Mouse (Mus musculus) A20 (cell line): ENCODE measurements around the gene B3gat3.
"Not testable (repeated sequence)": the region's sequence is repeated elsewhere in the genome, so short reads cannot be mapped to it uniquely, and the experiment has no call there.

ENCODE experiments used
- DNase-seq: peaks from one replicate; pipeline ENCODE4 v3.0.0-alpha.2; 2011; ENCODE audit warnings: low read depth, low spot score

The B3gat3 gene

DNA sequence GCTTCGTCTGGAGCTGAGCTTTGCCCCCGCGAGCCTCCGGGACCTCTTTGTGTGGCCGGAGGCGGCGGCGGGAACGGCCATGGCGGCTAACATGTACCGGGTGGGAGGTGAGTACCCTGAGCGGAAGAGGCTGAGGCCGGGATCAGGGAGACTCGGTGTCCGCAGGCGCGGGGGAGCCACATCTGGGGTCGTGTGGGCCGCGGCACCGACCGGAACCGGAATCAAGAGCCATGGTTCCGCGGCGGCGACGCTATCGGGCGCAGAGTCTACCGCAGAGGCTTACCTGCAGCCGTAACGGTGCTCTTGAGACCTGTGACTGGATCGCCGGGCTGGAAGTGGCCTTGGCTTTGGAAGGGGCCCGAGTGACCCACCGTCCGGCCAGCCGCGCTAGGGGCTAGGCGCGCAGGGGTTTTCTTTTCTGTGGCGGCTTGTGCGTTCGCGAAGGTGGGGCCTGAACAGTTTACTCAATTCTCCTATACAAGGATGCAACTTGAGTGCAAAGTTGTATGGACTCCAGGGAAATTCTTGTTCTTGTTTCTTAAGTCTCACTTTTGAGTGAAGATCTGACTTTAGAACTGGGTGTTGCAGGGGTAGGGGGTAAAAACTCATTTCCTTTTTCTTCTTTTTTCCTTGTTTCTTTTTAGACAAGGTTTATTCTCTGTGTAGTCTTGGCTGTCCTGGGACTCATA is 22.2 kb downstream of the B3gat3 start:
- peak; percentile 80 for DNase-seq

DNA sequence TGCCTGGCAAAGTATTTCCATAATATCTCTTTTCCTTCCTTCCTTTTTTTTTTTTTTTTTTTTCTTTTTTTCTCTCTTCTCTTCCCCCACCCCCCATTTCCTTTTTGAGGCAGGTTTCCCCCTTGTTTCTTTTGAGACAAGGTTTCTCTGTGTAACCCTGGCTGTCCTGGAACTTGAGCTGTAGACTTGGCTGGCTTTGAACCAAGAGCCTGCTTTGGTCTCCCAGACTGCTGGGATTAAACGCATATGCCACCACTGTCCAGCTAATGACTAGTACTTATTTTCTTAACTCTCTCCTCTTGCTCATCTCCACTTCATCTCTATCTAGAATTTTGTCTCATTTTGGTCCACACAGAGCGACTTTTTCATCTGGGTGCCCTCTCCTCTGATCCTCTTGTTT is 22.9 kb downstream of the B3gat3 start:
- no peak for DNase-seq

DNA sequence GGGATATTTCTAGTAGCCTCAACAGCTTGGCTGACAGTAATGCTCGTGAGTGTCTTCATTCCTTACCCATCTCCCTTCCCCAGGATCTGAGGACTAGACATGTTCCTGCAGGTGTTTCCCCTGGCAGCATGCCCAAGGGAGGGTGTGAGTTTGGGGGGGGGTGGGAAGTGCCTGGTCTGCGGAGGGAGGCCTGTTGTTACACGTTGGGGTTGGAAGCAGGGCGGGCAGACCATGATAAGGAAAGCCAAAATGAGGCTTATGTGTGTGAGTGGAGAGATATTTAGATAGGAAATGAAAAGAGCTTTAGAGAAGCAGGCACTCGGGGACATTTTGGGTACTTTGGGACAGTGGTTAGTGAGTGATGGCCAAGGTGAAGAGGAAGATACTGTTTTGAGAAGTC is 23.9 kb downstream of the B3gat3 start:
- no peak for DNase-seq

DNA sequence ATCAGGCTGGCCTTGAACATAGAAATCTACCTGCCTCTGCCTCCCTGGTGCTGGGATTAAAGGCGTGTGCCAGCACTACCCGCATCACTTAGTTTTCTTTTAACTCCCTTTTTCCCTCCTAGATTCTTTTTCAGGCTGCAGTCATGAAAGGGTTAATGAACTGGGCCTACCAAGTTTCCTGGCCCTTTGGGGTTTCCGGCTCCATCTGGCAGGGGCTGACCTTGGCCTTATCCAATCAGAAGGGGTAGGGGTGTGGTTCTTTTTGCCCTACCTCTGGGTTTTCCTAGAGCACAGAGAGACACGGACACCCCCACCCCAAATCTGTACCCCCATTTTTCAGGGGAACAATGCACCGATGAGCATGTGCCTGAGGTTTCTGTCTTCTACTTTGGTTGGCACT is 24.6 kb downstream of the B3gat3 start:
- DNase-seq = no peak

DNA sequence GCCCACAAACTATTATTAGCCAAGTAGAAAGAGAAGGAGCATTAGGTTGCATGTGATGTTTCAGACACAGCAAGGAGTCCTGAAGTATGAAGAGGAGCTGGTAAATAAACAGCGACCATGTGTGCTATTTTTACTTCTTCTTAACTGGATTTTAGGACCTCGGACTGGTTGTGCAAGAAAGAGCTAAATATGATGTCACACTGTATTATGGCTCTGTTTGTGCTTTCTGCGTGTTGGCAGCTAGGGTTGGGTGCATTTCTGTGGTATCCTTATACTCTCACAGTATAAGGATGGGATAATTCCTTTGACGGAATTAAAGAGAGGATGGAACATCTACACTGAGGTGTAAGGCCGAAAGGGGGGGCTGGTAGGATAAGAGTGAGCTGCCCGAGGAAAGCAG is 25.1 kb downstream of the B3gat3 start:
- no peak for DNase-seq

DNA sequence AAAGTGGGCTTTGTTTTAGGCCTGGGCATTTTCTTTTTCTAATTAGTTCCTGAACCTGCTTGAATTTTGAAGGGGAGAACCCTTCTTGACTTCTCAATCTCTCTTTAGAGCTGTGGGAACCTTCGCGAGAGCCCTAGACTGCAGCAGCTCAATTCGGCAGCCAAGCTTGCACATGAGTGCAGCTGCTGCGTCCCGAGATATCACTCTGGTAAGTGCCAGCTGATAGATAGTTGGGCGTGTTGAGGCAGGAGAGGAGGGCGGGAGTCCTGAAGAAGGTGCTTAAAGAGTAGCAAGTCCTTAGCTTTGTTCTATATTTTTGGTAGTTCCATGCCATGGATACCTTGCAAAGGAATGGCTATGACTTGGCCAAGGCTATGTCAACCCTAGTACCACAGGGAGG is 26.8 kb downstream of the B3gat3 start:
- no peak for DNase-seq

DNA sequence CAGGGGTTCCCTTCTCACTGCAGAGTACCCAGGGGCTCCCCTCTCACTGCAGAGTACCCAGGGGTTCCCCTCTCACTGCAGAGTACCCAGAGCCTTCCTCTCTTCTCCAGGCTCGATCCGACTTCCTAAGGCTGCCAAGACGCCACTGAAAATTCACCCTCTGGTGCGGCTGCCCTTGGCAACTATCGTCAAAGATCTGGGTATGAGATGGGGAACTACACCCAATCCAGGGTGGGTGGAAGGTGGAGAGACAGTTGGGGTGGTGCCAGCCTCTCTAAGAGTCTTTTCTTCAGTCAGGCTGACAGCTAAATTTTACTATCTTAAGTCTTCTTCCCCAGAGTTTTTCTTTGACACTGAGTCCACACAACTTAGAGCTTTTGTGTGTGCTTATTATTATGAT is 30.0 kb downstream of the B3gat3 start:
- DNase-seq = no peak

DNA sequence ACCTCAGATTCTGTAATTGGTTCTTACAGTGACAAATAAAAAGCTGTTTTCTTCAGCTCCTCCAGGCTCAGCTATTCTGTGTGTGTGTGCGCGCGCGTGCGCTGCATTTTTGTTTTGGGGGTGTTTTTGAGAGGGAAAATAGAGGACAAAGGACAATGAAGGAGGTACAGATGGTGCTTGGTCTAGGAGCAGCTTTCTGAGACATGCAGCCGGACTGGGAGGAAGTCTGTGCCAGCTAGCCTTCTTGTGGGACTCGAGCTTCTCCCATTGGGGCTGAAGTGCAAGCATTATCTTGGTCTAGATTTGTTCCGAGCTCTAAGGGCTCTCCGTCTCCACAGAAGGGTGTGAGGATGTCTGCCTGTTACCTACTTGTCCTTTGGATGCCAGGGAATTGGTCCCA is 32.1 kb downstream of the B3gat3 start:
- no peak for DNase-seq

DNA sequence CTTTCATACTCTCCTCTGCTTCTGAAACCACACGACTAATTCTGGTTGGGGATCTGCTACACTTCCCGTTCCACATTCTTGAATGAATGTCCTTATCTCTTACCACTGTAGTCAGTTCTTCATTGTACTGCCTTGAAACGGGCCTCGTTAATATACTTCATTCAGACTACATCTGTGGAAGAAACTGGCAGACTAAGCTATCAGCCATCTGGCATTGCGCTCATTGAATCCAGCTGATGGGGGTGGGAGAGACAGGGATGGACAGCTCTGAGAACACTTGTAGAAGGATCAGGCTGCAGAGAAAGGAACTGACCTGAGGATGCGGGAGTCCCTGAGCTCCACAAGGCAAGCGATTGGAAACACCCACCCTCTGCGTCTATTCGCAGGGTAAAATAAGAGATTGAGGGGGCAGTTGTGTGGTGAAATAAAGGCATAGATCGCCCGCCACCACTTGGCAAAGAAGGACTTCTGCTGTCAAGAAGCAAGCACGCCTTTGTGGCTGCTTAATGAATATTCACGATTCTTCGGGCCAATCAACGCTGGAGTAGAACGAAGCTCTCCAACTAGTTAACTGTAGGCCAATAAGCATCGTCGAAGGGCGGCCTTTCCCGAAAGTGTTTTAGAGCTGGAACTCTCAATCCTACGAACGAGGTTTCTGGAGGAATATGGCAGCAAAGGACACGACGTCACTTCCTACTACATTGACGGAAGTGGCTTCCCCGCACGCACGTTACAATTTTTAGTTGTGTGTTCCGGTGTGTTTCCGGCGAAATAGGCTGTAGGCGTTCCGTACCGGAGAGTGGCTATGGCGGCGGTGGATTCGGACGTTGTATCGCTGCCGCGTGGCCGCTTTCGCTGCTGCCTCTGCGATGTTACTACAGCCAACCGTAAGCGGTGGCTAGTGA is 33.2 kb downstream of the B3gat3 start, which contains the start of gene Tut1:
Gene Tut1 (plus strand): TSS at position 713 of the 905 bp plus-strand sequence.
- DNase-seq = peak; percentile 97

DNA sequence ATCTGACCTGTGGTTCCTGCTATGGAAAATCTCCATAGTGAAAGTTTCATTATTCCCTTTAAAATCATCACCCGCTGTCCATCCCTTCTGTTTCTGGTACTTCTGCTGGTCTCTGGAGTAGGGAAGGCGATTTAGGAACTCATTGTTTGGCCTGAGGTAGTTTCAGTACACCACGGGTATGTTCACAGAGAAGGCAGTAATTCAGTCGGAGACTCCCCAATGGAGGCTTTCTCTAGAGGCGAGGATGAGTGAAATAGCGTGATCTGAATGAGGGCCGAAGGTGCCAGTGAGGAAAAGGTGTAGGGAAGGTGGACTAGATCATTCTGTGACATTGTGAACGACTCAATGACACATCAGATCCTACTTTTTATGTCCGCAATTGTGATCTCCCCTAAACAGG is 34.0 kb downstream of the B3gat3 start:
- DNase-seq = peak; percentile 44

DNA sequence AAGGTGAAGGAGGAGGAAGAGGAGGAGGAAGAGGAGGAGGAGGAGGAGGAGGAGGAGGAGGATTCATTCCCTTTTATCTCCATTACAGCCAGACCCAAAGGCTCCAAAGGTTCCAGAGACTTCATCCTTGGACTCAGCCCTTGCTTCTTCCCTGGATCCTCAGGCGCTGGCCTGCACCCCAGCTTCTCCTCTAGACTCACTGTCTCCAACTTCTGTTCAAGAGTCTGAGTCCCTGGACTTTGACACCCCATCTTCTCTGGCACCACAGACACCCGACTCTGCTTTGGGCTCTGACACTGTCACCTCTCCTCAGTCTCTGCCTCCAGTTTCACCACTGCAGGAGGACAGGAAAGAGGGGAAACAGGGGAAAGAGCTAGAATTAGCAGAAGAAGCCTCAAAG is 42.1 kb downstream of the B3gat3 start:
- DNase-seq = no peak

DNA sequence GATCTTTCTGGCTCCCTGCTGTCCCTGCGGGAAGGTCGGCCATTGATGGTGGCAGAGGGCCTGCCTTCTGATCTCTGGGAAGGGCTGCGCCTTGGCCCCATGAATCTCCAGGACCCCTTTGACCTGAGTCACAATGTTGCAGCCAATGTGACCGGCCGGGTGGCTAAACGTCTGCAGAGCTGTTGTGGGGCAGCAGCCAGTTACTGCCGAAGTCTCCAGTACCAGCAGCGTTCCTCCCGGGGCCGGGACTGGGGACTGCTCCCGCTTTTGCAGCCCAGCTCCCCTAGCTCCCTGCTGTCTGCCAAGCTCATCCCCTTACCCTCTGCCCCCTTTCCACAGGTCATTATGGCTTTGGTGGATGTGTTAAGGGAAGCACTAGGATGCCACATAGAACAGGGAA is 44.9 kb downstream of the B3gat3 start:
- no peak for DNase-seq

DNA sequence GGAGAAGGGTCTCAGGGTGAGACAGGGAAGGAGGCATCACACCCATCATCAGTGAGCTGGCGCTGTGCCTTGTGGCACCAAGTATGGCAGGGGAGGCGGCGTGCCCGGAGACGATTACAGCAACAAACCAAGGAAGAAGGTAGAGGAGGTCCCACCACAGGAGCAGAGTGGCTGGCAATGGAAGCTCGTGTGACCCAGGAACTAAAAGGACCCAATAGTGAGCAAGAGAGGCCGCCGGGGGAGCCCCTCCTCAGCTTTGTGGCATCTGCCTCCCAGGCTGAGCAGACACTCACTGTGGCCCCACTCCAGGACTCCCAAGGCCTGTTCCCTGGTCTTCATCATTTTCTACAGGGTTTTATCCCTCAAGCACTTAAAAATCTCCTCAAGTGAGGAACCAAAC is 45.6 kb downstream of the B3gat3 start:
- no peak for DNase-seq

DNA sequence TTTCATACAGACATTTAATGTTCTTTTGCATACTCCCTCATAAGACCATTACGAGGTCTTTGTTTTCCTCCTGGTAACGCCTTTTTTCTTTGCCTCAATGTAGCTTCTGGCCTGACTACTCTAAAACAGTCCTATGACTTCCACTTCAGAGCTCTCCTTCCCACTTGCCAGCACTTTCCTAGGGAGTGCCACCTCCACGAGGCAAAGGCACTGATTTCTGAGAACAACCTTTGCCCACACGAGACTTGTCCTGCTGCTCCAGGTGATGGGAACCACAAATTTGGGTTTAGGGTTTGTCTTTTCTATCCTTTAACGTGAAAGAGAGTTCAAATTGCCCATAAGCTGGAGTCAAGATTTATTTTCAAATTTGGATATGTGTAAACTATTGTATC is 46.0 kb downstream of the B3gat3 start:
- DNase-seq = no peak

DNA sequence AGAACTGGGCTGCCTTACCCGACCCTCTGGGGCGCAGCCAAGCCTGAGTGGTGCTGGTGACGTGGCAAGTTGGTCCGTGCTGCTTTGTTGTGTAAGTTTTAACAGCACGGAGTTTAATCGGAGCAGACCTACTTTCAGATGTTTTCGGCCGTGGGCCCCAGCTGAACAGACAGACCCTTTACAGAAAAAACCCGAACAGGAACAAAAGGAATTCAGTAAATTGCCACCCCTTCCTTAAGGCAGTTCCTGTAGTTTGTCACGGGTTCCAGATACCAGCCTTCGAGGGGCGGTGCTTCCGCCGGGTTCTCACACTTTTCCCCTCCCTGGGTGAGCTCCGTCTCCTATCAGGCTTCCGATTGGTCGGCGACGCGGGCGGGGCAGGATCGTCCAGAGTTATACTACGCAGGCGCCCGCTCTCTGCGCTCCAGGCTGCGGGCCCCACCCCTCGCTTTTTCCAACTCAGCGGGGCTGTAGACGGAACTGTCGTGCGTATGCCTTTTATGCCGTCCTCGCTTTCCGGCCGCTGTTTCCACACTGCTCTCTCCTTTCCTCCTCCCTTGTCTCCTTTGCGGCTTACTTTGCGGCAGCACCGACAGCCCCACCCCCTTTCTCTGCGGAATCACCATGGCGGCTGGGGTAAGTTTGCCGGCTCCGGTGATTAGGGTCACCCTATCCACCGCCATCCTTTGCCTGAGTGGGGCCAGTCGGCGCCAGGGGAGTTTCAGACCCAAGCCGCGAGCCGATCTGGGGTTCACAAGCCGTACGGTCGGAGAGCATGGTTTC is 46.6 kb downstream of the B3gat3 start, which contains the start of gene Eef1g:
Gene Eef1g (plus strand): TSS at position 452 of the 783 bp plus-strand sequence.
- DNase-seq = peak; percentile 99

DNA sequence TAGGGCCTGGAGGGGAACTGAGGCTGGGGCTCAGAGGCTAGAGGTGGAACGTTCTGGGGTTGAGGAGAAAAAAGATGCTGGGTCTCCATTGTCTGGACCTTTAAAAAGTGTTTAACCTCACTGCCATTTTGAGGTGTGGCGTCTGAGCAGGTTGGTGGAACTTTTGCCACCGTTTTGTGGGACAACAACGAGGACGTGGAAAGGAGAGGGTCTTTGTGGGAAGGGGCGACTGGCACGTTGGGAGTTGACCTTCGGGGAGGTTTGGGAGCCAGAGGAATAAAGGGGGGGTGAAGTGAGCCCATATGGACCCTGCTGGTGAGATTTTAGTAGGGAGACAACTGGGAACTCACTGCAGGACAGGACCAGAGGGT is 47.2 kb downstream of the B3gat3 start:
- DNase-seq = no peak

DNA sequence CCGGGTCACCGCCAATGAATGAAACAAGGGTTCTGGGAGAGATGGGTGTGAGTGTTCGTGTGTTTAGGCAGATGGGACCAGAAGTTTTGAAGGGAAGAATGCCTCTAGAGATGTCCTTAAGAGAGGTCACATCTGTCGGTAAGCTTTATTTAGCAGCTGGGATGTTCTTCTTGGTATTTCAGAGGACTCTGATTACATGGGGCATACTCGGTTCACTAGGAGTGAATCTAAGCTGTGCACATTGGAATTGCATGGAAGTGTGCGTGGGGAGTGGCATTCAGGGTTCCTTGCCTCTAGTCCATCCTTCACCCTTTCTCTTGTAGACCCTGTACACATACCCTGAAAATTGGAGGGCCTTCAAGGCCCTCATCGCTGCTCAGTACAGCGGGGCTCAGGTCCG is 47.7 kb downstream of the B3gat3 start:
- DNase-seq = peak; percentile 38

DNA sequence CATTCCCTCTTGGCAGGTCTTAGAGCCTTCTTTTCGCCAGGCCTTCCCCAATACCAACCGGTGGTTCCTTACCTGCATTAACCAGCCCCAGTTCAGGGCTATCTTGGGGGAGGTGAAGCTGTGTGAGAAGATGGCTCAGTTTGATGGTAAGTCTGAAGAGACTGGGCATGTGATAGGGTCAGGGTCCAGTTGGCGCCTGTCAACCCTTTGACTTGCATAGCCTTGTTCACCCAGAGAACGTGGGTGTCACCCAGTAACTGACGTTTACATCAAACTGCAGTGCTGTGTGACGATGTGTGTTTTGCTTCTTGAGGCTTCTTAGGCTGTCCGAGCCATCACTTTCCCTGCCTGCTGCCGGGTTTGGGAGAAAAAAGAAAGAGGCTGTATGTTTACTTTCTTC is 52.3 kb downstream of the B3gat3 start:
- not testable (repeated sequence) for DNase-seq

DNA sequence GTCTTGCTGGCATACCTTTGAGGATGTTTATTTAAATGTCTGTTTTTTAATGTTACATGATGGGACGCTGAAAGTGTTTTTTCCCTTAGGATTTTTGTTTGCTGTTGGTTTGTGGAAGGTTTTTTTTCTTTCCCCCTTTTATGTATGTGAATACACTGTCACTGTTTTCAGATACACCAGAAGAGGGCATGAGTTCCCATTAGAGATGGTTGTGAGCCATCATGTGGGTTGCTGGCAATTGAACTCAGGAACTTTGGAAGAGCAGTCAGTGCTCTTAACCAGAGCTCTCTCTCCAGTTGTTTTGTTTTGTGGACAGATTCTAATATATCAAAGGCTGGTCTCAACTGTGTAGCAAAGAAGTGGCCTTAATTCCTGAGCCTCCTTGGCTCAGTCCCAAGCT is 54.5 kb downstream of the B3gat3 start:
- no peak for DNase-seq

DNA sequence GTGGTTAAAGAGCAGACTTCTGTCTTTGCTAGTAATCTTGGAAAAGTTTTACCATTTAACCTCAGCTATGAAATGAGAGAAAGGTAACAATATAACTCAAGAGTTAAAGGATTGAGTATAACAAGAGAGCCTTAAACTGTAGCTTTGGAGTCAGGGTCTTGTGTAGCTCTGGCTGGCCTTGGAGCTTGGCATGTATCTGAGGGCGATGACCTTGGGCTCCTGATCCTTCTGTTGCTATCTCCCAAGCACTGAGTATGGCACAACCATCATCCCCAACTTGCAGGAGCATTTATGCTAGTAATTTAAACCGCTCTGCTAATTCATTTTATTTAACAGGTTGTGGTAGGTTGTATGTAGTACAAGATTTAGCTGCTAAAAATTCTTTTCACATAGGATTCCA is 55.3 kb downstream of the B3gat3 start:
- DNase-seq = no peak

DNA sequence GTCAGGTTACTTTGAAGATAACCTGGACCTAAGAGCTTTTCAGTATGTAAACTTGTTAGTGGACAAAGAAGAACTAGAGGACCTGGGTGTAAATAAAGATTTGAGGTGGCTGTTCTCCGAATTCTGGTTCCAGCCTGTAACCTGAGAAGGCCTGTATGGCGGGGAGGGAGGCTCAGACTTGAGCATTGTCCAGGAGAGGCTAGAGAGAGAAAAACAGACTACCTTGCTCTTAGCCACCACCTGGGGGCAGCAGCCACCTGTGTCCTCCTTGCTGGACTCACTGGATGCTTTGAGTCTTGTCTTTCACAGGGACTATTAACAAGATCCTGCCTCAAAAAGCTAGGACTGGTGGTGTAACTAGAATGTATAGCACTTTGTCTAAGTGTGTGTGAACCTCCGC is 56.4 kb downstream of the B3gat3 start:
- peak; percentile 54 for DNase-seq
